1 mouse cellular context compared by ENCODE assay signal in the genomic region with DNA sequence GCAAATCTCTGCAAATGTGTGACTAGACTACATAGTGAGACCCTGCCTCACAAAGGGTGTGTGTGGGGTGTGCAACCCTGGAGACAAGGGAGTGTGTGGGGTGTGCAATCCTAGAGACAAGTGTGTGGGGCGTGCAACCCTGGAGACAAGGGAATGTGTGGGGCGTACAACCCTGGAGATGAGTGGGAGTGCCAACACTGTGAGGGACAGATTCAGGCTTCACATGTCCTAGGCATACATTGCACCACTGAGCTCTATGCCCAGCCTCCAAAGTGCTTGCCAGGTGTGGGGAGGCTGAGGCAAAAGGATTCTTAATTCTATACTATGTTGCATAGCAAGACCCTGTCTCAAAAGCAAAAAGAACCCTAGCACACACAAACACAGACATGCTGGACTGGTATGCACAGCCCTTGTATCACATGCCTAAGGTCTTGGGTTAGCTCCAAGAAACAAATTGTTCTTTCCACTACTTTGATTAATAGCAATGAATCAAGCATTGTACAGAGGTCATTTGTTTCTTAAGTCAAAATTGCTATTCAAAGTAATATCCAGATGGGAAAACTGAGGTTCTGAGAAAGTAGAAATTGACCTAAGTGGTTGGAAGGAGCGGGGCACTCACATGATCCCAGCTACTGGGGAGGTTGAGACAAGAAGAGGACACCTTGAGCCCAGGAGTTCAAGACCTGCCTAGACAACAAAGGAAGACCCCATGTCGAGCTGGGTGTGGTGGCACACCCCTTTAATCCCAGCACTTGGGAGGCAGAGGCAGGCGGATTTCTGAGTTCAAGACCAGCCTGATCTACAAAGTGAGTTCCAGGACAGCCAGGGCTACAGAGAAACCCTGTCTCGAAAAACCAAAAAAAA.
TF ChIP-seq lines count a peak whose summit lies in the region.

No protein-coding gene starts in this region.

TF ChIP-seq in ES-E14, 5 proteins besides CTCF, POLR2A, EP300 and RAD21:
- no peak for TF ChIP-seq MAFK (IDR thresholded peaks at IDR 0.05; ENCODE audit: insufficient read depth, low read depth, low read length)
- TF ChIP-seq HCFC1 (IDR thresholded peaks at IDR 0.05; ENCODE audit: borderline replicate concordance, insufficient read depth, low read length): no peak
- TF ChIP-seq ZNF384 (IDR thresholded peaks at IDR 0.05; ENCODE audit: low read depth, low read length): no peak
- no peak for TF ChIP-seq CHD2 (IDR thresholded peaks at IDR 0.05; ENCODE audit: low read depth, low read length)
- TF ChIP-seq ZC3H11A (IDR thresholded peaks at IDR 0.05; ENCODE audit: borderline replicate concordance, low read depth, low read length): no peak
